Mouse (Mus musculus): Measurements from ENCODE around the gene Cers1. TPM values are rescaled to one million over a fixed set of nuclear protein-coding genes. Genes with fewer than 3 reads are reported as not detected.

The Cers1 gene
- total RNA-seq, 2 experiments from 2014 or later = not detected

GRCm38 (mm10) chr8:70347443-70347842, 31.9 kb downstream of the Cers1 start:
- no peak for ATAC-seq (replicated peaks; ENCODE audit: low FRiP score, poor library complexity, severe bottlenecking)

GRCm38 (mm10) chr8:70347860-70348420, 32.4 kb downstream of the Cers1 start:
- ATAC-seq (replicated peaks; ENCODE audit: low FRiP score, poor library complexity, severe bottlenecking) = no peak

DNA sequence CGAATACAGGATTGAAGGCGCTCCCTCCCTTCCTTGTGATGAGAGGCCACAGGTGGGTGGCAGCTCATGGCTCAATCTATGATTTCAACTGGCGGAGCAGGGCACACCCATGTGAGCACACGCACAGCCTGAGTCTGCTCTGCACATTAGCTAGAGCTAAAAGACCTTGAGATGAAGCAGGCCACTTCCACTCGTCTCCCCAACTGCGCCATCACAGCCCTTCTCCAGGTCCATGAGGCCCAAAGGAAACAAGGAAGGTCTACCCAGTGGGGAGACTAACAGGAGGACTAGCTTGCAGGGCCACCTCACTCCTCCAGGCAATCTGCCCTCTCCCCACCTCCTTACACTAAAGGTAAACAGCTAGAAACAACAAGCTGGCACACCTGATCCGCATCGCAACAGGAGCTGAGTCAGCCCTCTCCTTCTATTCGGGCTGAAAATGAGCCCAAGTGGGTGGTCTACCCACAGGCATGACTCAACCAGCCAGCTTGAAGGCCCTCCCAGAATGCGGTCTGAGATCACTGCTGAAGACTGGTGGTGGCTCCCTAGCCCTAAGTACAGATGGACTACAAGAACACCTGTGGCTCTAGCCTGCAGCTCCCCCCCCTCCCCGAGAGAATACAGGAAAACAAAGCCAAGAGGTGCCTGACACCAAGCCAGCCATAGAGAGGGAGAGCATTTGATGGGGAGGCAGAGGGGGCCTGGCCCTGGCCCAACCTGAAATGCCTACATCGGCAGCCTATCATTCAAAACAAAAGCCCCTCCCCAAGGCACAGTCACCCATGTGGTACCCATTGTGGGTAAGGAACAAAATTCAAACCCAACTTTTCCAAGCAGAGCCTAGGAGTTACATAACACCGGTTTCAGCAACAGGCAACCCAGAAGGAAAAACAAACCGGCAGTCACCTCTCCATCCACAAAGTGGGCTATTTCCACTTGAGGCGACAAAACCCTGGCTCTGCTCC, 35.7 kb downstream of the Cers1 start:
- ATAC-seq (replicated peaks; ENCODE audit: low FRiP score, poor library complexity, severe bottlenecking) = no peak; the same call in 1 of the 2 replicates

GRCm38 (mm10) chr8:70352000-70352384, 36.4 kb downstream of the Cers1 start:
- no peak for ATAC-seq (replicated peaks; ENCODE audit: low FRiP score, poor library complexity, severe bottlenecking)

DNA sequence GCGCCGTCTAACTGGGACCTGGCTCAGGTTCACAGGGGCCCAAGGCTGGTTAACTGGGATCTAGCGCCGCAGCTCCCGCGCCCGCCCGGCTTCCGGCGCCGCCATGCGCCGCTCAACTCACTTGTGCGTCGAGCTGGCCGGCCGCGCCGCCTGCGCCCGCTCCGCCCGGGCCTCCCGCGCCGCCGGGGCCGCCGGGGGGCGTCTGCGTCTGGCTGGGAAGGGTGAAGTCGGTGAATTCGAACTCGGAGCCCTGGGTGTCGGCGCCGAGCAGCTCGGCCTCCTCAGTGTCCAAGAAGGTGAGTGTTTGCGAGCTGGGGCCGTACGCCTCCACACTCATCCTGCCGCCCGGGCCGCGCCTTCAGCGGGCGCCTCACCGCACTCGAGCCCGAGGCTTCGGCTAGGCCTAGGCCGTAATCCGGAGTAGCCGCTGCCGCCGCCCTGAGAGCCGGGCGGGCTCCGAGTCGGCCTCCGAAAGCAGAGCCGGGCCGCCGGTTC, 37.1 kb downstream of the Cers1 start:
- peak; percentile 18; the same call in 1 of the 2 replicates for ATAC-seq (replicated peaks; ENCODE audit: low FRiP score, poor library complexity, severe bottlenecking)

DNA sequence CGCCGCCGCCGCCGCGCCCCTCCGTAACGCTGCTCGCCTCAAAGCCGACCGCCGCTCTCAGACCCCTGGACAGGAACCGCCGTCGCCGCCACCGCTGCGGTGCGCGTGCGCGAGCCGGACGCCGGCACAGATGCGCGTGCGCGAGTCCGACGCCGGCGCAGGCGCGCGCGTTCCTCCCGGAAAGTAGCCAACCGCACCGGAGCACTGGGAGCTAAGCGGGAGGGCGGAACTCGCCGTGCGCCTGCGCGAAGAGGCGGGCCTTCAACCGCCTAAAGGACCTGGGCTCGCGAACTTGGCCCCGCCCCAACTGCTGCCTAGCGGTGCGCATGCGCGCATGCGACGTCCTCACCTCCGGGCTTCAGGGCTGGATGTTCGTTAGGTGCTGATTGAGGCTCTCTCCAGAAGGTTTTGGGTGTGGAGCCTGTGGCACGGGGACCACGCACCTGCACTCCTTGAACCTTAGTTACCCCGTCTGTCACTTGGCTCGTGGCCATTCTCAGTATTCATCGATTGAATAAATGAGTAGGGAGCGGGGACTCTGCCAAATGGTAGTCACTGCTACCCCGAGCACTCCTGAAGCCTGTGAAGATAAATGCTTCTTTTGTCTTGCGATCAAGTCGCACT, 37.7 kb downstream of the Cers1 start, which contains the start of gene Upf1:
TSS of gene Upf1 (minus strand) at position 85 of the 624 bp plus-strand sequence.
- peak; percentile 81 for ATAC-seq (replicated peaks; ENCODE audit: low FRiP score, poor library complexity, severe bottlenecking)

- ATAC-seq (replicated peaks; ENCODE audit: low FRiP score, poor library complexity, severe bottlenecking) = no peak
Observed at GRCm38 (mm10) chr8:70354004-70354403, 38.4 kb downstream of the Cers1 start.

GRCm38 (mm10) chr8:70356111-70356510, 40.5 kb downstream of the Cers1 start:
- peak; percentile 50 for ATAC-seq (replicated peaks; ENCODE audit: low FRiP score, poor library complexity, severe bottlenecking)

DNA sequence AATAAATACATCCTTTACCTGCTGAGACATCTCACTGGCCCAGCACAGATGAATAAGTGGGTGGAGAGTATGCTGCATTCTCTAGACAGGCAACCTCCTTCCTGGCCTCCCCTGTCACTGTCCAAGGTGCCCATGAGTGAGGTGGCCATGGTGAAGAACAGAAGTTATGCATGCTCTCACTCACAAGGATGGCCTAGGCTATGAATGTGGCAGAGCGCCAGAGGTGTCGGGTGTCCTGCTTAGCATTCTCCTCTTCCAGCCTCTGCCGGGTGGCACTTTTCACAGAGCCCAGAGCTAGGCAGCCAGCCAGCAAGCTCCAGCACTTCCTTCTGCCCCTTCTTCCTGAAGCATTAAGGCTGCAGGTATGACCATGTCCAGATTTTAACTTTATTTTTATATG, 43.8 kb downstream of the Cers1 start:
- no peak for ATAC-seq (replicated peaks; ENCODE audit: low FRiP score, poor library complexity, severe bottlenecking)

DNA sequence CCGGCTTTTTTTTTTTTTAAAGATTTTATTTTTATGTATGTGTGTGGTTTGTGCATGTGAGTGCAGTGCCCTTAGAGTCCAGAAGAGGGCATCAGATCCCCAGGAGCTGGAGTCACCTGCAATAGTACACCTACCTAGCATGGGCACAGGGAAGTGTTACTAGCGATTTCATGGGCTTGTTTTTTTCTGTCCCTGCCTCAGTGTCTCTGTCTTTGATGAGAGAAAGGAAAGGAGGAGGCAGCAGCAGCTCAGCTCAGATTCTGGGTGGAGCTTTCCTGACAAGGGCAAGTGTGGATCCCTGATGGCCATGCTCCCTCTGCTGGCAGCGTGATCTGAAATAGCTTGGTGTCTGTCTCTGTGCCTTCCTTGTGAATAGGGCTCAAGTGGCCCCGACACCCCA, 45.2 kb downstream of the Cers1 start:
- ATAC-seq (replicated peaks; ENCODE audit: low FRiP score, poor library complexity, severe bottlenecking) = peak; percentile 60; the same call in 1 of the 2 replicates

DNA sequence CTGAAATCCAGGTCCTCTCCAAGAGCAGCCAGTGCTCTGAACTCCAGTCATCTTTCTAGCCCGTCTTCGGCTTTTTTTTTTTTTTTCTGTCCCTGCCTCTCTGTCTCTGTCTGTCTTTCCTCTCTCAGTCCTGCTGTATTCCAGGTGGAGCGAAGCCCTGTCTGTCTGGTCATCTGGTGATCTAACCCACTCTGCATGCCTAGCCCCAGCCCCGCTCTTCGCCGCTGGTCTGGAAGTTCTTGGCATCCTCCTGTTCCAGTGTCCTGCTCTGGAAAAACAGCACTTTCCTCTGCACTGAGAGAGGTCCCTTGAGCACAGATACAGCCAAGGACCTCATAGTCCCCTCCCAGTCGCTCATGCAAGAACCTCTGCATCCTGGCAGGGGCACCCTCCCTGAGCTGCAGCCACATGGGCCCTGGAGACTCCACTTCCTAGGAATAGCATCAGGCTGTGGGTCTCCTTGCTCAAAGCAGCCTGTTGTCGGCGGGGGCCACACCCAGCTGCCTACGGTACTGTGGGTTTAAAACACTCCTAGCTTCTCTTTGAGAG, 46.0 kb downstream of the Cers1 start:
- no peak for ATAC-seq (replicated peaks; ENCODE audit: low FRiP score, poor library complexity, severe bottlenecking)

- ATAC-seq (replicated peaks; ENCODE audit: low FRiP score, poor library complexity, severe bottlenecking) = no peak
Observed at GRCm38 (mm10) chr8:70364066-70364465, 48.5 kb downstream of the Cers1 start.

GRCm38 (mm10) chr8:70366588-70366987, 51.0 kb downstream of the Cers1 start:
- ATAC-seq (replicated peaks; ENCODE audit: low FRiP score, poor library complexity, severe bottlenecking) = 0 out of 2 replicates have a peak, but pooled peaks have one; percentile 4

GRCm38 (mm10) chr8:70370476-70370875, 54.9 kb downstream of the Cers1 start:
- no peak for ATAC-seq (replicated peaks; ENCODE audit: low FRiP score, poor library complexity, severe bottlenecking)

GRCm38 (mm10) chr8:70371951-70372350, 56.4 kb downstream of the Cers1 start:
- ATAC-seq (replicated peaks; ENCODE audit: low FRiP score, poor library complexity, severe bottlenecking) = no peak

DNA sequence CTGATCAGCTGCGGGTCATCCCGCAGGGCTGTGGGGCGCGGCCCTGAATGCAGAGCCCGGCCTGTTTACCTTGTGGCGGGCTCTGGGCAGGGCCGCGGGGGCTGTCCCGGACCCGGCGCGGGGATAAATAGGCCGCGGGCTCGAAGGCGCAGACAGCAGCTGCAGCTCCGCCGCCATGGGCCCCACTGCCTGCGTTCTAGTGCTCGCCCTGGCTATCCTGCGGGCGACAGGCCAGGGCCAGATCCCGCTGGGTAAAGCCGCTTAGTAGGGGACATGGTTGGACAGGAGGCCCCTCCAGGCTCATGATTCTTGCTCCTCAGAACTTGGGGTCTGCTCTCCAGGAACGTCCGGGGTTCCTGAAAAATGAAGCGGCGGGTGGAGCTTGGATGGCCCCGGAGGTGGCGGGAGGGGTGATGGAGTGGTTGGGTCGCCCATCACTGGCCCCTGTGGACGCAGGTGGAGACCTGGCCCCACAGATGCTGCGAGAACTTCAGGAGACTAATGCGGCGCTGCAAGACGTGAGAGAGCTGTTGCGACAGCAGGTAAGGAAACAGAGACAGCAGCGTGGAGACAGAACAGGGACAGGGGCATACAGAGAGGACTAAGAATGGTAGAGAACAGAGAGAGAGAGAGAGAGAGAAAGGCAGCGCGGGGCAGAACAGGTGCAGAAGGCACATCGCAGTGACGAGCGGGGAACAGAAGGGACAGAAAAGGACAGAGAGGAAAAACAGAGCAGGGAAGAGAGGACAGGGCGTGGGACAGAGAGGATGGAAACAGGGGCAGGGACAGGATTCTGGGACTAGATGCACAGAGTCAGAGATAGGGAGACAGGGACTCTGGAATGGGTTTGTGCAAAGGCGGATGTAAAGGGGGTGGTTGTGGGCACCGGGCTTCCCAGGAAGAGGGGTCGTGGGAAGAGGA, 58.1 kb downstream of the Cers1 start, which contains the start of gene Comp:
TSS of gene Comp (plus strand) at position 162 of the 921 bp plus-strand sequence.
- no peak for ATAC-seq (replicated peaks; ENCODE audit: low FRiP score, poor library complexity, severe bottlenecking)

DNA sequence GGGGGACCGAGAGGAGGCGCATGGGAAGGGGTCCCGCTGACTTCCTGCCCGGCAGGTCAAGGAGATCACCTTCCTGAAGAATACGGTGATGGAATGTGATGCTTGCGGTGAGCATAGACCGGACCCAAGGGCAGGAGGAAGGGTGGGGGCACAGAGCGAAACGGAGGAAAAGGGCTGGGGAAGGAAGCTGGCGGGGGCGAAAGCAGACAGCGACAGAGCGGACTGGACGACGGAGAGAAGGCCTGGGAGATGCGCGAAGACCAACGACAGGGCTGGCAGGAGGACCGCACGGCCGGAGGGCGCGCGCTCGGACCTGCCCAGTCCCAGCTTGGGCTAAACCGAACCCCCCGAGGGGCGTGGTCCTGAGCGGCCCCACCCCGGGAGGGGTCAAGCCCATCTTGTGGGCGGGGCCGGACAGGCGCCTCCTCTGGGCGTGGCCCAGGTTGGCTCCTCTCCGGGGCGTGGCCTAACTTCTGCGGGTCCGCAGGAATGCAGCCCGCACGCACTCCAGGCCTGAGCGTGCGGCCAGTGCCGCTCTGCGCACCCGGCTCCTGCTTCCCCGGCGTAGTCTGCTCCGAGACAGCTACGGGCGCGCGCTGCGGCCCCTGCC, 58.8 kb downstream of the Cers1 start:
- ATAC-seq (replicated peaks; ENCODE audit: low FRiP score, poor library complexity, severe bottlenecking) = peak; percentile 24; the same call in 1 of the 2 replicates

DNA sequence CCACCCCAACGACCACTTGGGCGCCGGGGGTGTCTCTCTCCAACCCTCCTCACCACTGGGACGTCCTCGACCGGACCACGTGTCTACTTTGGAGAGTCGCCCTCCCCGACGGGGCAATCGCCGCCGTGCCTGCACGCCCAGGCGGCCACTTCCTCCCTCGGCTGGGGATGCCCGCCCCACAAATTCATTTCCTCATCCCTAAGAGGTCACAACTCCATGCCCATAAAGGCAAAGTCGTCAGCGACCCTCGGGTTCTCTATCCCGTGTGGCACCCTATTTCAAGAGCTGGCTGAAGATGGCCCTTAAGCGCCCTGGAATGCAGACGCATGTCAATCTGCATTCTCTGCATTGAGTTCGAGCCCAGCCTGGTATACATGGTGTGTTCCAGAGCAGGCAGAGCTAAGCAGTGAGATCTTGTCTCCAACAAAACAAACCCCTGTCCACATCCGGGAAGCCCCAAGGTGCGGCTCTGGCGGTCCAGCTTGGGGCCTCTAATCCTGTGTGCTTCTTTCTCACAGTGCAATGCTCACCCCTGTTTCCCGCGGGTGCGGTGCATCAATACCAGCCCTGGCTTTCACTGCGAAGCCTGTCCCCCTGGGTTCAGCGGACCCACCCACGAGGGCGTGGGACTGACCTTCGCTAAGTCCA, 59.8 kb downstream of the Cers1 start:
- no peak for ATAC-seq (replicated peaks; ENCODE audit: low FRiP score, poor library complexity, severe bottlenecking)
